Mouse (Mus musculus) E14TG2a.4 (cell line): Measurements from ENCODE around the gene Srrm1.
A peak's percentile ranks its signal among the peaks of the same experiment; 100 is the strongest.

Source experiments
- CTCF ChIP-seq: conservative IDR thresholded peaks from 2 replicates; pipeline ENCODE4 v1.5.1; 2014; ENCODE audit warnings: low read length
- POU5F1 ChIP-seq: IDR thresholded peaks from 2 replicates; pipeline ENCODE4 v1.6.1; 2014; ENCODE audit warnings: low read length, borderline replicate concordance

- TF ChIP-seq CTCF (no peak), POU5F1 (0 out of 2 replicates have a peak, but pooled peaks have one; percentile 21)
These were observed 46.0 kb downstream of the Srrm1 start for GRCm38 (mm10) chr4:135306971-135307632.
